Mouse (Mus musculus) forebrain, postnatal 0 days (tissue): ENCODE data around the gene Arid1b. TPM values are rescaled to one million over a fixed set of nuclear protein-coding genes. Genes with fewer than 3 reads are reported as not detected.
A peak's percentile ranks its signal among the peaks of the same experiment; 100 is the strongest.

Experiments
- ATAC-seq: fragments of 200-750 bp; cut with Nextera tagmentation; 2 replicates; pipeline ENCODE4 v1.8.0; 2017; ENCODE audit warnings: mild to moderate bottlenecking, moderate library complexity
- DNase-seq: peaks from one replicate; pipeline ENCODE4 v3.0.0-alpha.2; 2015
- H3K27ac ChIP-seq: fragments of 300-500 bp; sonication (generic); 2 replicates; pipeline ENCODE4 v1.5.1; 2014; ENCODE audit warnings: low read depth, mild to moderate bottlenecking, antibody characterized with exemption, low read length, moderate library complexity, mixed read lengths
- H3K27me3 ChIP-seq: fragments of 300-500 bp; sonication (generic); 2 replicates; pipeline ENCODE4 v1.6.1; 2014; ENCODE audit warnings: mild to moderate bottlenecking, low read length, mixed read lengths; ENCODE audit not compliant: insufficient read depth
- H3K36me3 ChIP-seq: fragments of 300-500 bp; sonication (generic); 2 replicates; pipeline ENCODE4 v1.6.1; 2014; ENCODE audit warnings: mild to moderate bottlenecking, moderate library complexity; ENCODE audit not compliant: insufficient read depth
- H3K4me1 ChIP-seq: fragments of 300-500 bp; sonication (generic); 2 replicates; pipeline ENCODE4 v1.6.1; 2014; ENCODE audit warnings: antibody characterized with exemption; ENCODE audit not compliant: insufficient read depth
- H3K4me2 ChIP-seq: fragments of 300-500 bp; sonication (generic); 2 replicates; pipeline ENCODE4 v1.6.1; 2014; ENCODE audit warnings: low read depth, mild to moderate bottlenecking, moderate library complexity
- H3K4me3 ChIP-seq: fragments of 300-500 bp; sonication (generic); 2 replicates; pipeline ENCODE4 v1.5.1; 2014; ENCODE audit warnings: low read depth, low read length, mixed read lengths
- H3K9ac ChIP-seq: fragments of 300-500 bp; sonication (generic); 2 replicates; pipeline ENCODE4 v1.6.1; 2014; ENCODE audit warnings: mild to moderate bottlenecking
- H3K9me3 ChIP-seq: fragments of 300-500 bp; sonication (generic); 2 replicates; pipeline ENCODE4 v1.6.1; 2016; ENCODE audit warnings: low read length
- CTCF ChIP-seq: sonication (generic); IDR thresholded peaks from 2 replicates; pipeline ENCODE4 v1.5.1; 2016; ENCODE audit warnings: antibody characterized with exemption, control low read depth, low read depth
- WGBS: fragments of 180-500 bp; shearing (Covaris S2); extraction: QIAGEN DNeasy Blood & Tissue Kit; methylation state at CpG from one replicate; pipeline ENCODE4 v1.1.7; 2014; 5-methylcytosine and 5-hydroxymethylcytosine counted together
- polyA plus RNA-seq: library from polyadenylated mRNA; unstranded; fragments of >200 nt; fragmentation: Nextera tagmentation; extraction: Ambion mirVana; gene quantifications from 2 replicates; pipeline ENCODE4 v1.2.1, GENCODE M21; 2015
- total RNA-seq: library from RNA; depleted of rRNA; stranded (reverse); fragments of >200 nt; gene quantifications from 2 replicates; pipeline ENCODE4 v1.2.3, GENCODE M21; 2014

The Arid1b gene
- total and polyA plus RNA-seq, 2 experiments from 2014 or later: 10.5 to 51.6 TPM

GRCm38 (mm10) chr17:4994813-4995560 lies 855 bp downstream of the Arid1b start:
- H3K27ac ChIP-seq: peak overlapping the region; percentile 100

GRCm38 (mm10) chr17:4995561-4996051 lies 1.5 kb downstream of the Arid1b start:
- peak overlapping the region; percentile 53 for H3K4me2 ChIP-seq
- no peaks in the 10 kb centered on the region for H3K36me3 ChIP-seq
- H3K27ac ChIP-seq: peak overlapping the region; percentile 100
- DNase-seq: peak; percentile 81
- peak overlapping the region; percentile 77 for H3K4me3 ChIP-seq
- ATAC-seq: peak; percentile 51
- no peaks in the 10 kb centered on the region; the same call in 1 of the 2 replicates for H3K4me1 ChIP-seq
- no peaks in the 10 kb centered on the region for H3K9me3 ChIP-seq
- H3K27me3 ChIP-seq: no peaks in the 10 kb centered on the region
- WGBS: 1% methylated on average over 39 of the region's 56 CpGs
- TF ChIP-seq CTCF: no peak
- peak overlapping the region; percentile 99 for H3K9ac ChIP-seq

More at GRCm38 (mm10) chr17:4994813-4995560, 855 bp downstream of the Arid1b start:
- no peaks in the 10 kb centered on the region for H3K27me3 ChIP-seq
- H3K4me2 ChIP-seq: peak overlapping the region; percentile 53
- peak overlapping the region; percentile 99 for H3K9ac ChIP-seq
- 2% methylated on average over 55 of the region's 81 CpGs for WGBS
- peak; percentile 62 for ATAC-seq
- no peaks in the 10 kb centered on the region for H3K9me3 ChIP-seq
- DNase-seq: peak; percentile 75
- no peaks in the 10 kb centered on the region for H3K36me3 ChIP-seq
- peak overlapping the region; percentile 77 for H3K4me3 ChIP-seq
- no peak for TF ChIP-seq CTCF
- H3K4me1 ChIP-seq: no peaks in the 10 kb centered on the region; the same call in 1 of the 2 replicates

- no peak for TF ChIP-seq CTCF
- 3% methylated on average over 64 of the region's 95 CpGs for WGBS
- peak overlapping the region; percentile 100 for H3K27ac ChIP-seq
Measured at GRCm38 (mm10) chr17:4996121-4996813, 2.1 kb downstream of the Arid1b start.

GRCm38 (mm10) chr17:4996814-4997549 lies 2.9 kb downstream of the Arid1b start:
- Histone ChIP-seq H3K36me3 (no peaks in the 10 kb centered on the region), H3K4me2 (peak overlapping the region; percentile 53), H3K27ac (peak overlapping the region; percentile 100), H3K4me1 (peaks cover 6% of the 10 kb centered on the region; the same call in 1 of the 2 replicates), H3K27me3 (no peaks in the 10 kb centered on the region), H3K9me3 (no peaks in the 10 kb centered on the region), H3K4me3 (peak overlapping the region; percentile 77), H3K9ac (peak overlapping the region; percentile 99)
- DNase-seq (peak; percentile 71), ATAC-seq (no peak)
- WGBS: under 1% methylated on average over 20 of the region's 20 CpGs
- no peak for TF ChIP-seq CTCF

More at GRCm38 (mm10) chr17:4996121-4996813, 2.1 kb downstream of the Arid1b start:
- Histone ChIP-seq H3K27me3 (no peaks in the 10 kb centered on the region), H3K4me1 (peaks cover 6% of the 10 kb centered on the region; the same call in 1 of the 2 replicates), H3K4me2 (peak overlapping the region; percentile 53), H3K36me3 (no peaks in the 10 kb centered on the region), H3K9ac (peak overlapping the region; percentile 99), H3K9me3 (no peaks in the 10 kb centered on the region), H3K4me3 (peak overlapping the region; percentile 77)
- peak; percentile 48 for DNase-seq
- ATAC-seq: peak; percentile 30

GRCm38 (mm10) chr17:4997968-4998367 lies 3.8 kb downstream of the Arid1b start:
- H3K27ac ChIP-seq: no peak overlapping the region
- no peaks in the 10 kb centered on the region for H3K9me3 ChIP-seq
- no peaks in the 10 kb centered on the region for H3K27me3 ChIP-seq
- TF ChIP-seq CTCF: no peak
- WGBS: 22% methylated on average over 3 of the region's 3 CpGs
- H3K36me3 ChIP-seq: no peaks in the 10 kb centered on the region
- H3K4me2 ChIP-seq: peak overlapping the region; percentile 53
- peaks cover 8% of the 10 kb centered on the region for H3K4me1 ChIP-seq
- no peak overlapping the region for H3K9ac ChIP-seq
- ATAC-seq: no peak
- H3K4me3 ChIP-seq: peak overlapping the region; percentile 77
- no peak for DNase-seq

- Histone ChIP-seq H3K36me3 (no peaks in the 10 kb centered on the region), H3K9ac (no peak overlapping the region; the same call in 1 of the 2 replicates), H3K9me3 (no peaks in the 10 kb centered on the region), H3K4me1 (peaks cover 19% of the 10 kb centered on the region), H3K4me3 (peak overlapping the region; percentile 7; the same call in 1 of the 2 replicates), H3K4me2 (peak overlapping the region; percentile 44), H3K27ac (no peak overlapping the region), H3K27me3 (no peaks in the 10 kb centered on the region)
- no peak for TF ChIP-seq CTCF
- 79% methylated on average over 1 of the region's 1 CpGs for WGBS
- ATAC-seq: no peak
- DNase-seq: no peak
Measured at GRCm38 (mm10) chr17:4999256-4999655, 5.1 kb downstream of the Arid1b start.
